Mouse (Mus musculus) thymus, adult 2 months (tissue): ENCODE measurements around the gene Rab40c.

ENCODE experiments used
- CTCF ChIP-seq: fragments of 200-500 bp; IDR thresholded peaks from 2 replicates; pipeline ENCODE4 v1.5.1; 2012; ENCODE audit warnings: mild to moderate bottlenecking, control low read depth, low read length, moderate library complexity, borderline replicate concordance; ENCODE audit not compliant: control insufficient read depth, poor library complexity, insufficient read depth; ENCODE audit errors: extremely low read depth
- POLR2A ChIP-seq: fragments of 200-500 bp; IDR thresholded peaks from 2 replicates; pipeline ENCODE4 v1.6.1; 2012; ENCODE audit warnings: mild to moderate bottlenecking, low read length, control low read depth, moderate library complexity; ENCODE audit not compliant: control insufficient read depth, poor library complexity, insufficient read depth; ENCODE audit errors: extremely low read depth

- no peak for TF ChIP-seq CTCF
- no peak for TF ChIP-seq POLR2A
These were observed 49.6 kb downstream of the Rab40c start for GRCm38 (mm10) chr17:25869954-25870353.
